Mouse (Mus musculus) layer of hippocampus, postnatal 36 days (tissue): ENCODE data around the gene Kyat1. TPM values are rescaled to one million over a fixed set of nuclear protein-coding genes. Genes with fewer than 3 reads are reported as not detected.
"Not testable (repeated sequence)": the region's sequence is repeated elsewhere in the genome, so short reads cannot be mapped to it uniquely, and the experiment has no call there.

Experiments used
- DNase-seq, 2 experiments: peaks; one replicate each; pipeline ENCODE4 v3.0.0; 2022
- total RNA-seq, 2 experiments: library from RNA; stranded (reverse); gene quantifications; 2 replicates each; pipeline ENCODE4 v1.2.3; 2021

The Kyat1 gene
- total RNA-seq, 2 experiments from 2014 or later = 16.0 to 16.2 TPM

- DNase-seq = no peak
Measured at GRCm38 (mm10) chr2:30214745-30215144, 9.1 kb upstream of the Kyat1 start.

- no peak for DNase-seq
Measured at GRCm38 (mm10) chr2:30212951-30213350, 7.3 kb upstream of the Kyat1 start.

- DNase-seq = no peak
Measured at GRCm38 (mm10) chr2:30212169-30212545, 6.5 kb upstream of the Kyat1 start.

- DNase-seq = no peak
Measured at GRCm38 (mm10) chr2:30211408-30212168, 5.9 kb upstream of the Kyat1 start.

- no peak for DNase-seq
Measured at GRCm38 (mm10) chr2:30207886-30208285, 2.2 kb upstream of the Kyat1 start.

- DNase-seq = no peak
Measured at GRCm38 (mm10) chr2:30207401-30207800, 1.8 kb upstream of the Kyat1 start.

GRCm38 (mm10) chr2:30205255-30205628, 405 bp downstream of the Kyat1 start:
- DNase-seq = no peak

GRCm38 (mm10) chr2:30203439-30203838, 2.2 kb downstream of the Kyat1 start:
- DNase-seq = no peak

- no peak for DNase-seq
Measured at GRCm38 (mm10) chr2:30200388-30200925, 5.2 kb downstream of the Kyat1 start.

GRCm38 (mm10) chr2:30199984-30200383, 5.7 kb downstream of the Kyat1 start:
- DNase-seq = no peak

GRCm38 (mm10) chr2:30198021-30198420, 7.6 kb downstream of the Kyat1 start:
- DNase-seq = no peak

GRCm38 (mm10) chr2:30194656-30195055, 11.0 kb downstream of the Kyat1 start:
- no peak for DNase-seq

- DNase-seq = no peak
Measured at GRCm38 (mm10) chr2:30191790-30192580, 13.7 kb downstream of the Kyat1 start.

- no peak for DNase-seq
Measured at GRCm38 (mm10) chr2:30185681-30186080, 20.0 kb downstream of the Kyat1 start.

GRCm38 (mm10) chr2:30185276-30185675, 20.4 kb downstream of the Kyat1 start:
- DNase-seq = no peak

GRCm38 (mm10) chr2:30183721-30184120, 21.9 kb downstream of the Kyat1 start:
- DNase-seq = no peak

- DNase-seq = no peak
Measured at GRCm38 (mm10) chr2:30182424-30182823, 23.2 kb downstream of the Kyat1 start.

GRCm38 (mm10) chr2:30178711-30179110, 26.9 kb downstream of the Kyat1 start:
- not testable (repeated sequence) for DNase-seq

GRCm38 (mm10) chr2:30177700-30178675, 27.7 kb downstream of the Kyat1 start, which contains the start of gene Spout1:
Spout1 (minus strand) TSS chr2:30178459.
- DNase-seq = peak; percentile 92 to 95

GRCm38 (mm10) chr2:30176561-30176960, 29.1 kb downstream of the Kyat1 start:
- no peak for DNase-seq

- no peak for DNase-seq
Measured at GRCm38 (mm10) chr2:30175897-30176296, 29.8 kb downstream of the Kyat1 start.

- DNase-seq = no peak
Measured at GRCm38 (mm10) chr2:30173541-30174240, 32.0 kb downstream of the Kyat1 start.
